Mouse (Mus musculus) limb, embryonic 12.5 days (tissue): Measurements from ENCODE around the gene Plekhm3. TPM values are rescaled to one million over a fixed set of nuclear protein-coding genes. Genes with fewer than 3 reads are reported as not detected.
A peak's percentile ranks its signal among the peaks of the same experiment; 100 is the strongest.

Source experiments
- ATAC-seq: fragments of 200-750 bp; cut with Nextera tagmentation; 2 replicates; pipeline ENCODE4 v1.8.0; 2017; ENCODE audit warnings: low read depth, moderate TSS enrichment; ENCODE audit not compliant: insufficient number of reproducible peaks, insufficient read depth, low FRiP score, low TSS enrichment
- H3K27ac ChIP-seq: fragments of 300-500 bp; sonication (generic); 2 replicates; pipeline ENCODE4 v1.5.1; 2016; ENCODE audit warnings: mild to moderate bottlenecking, moderate library complexity
- H3K27me3 ChIP-seq: fragments of 300-500 bp; sonication (generic); 2 replicates; pipeline ENCODE4 v1.6.1; 2016; ENCODE audit warnings: mild to moderate bottlenecking, moderate library complexity
- H3K36me3 ChIP-seq: fragments of 300-500 bp; sonication (generic); 2 replicates; pipeline ENCODE4 v1.6.1; 2016; ENCODE audit warnings: mild to moderate bottlenecking, moderate library complexity
- H3K4me1 ChIP-seq: fragments of 300-500 bp; sonication (generic); replicated peaks from 2 replicates; pipeline ENCODE4 v1.6.1; 2016
- H3K4me2 ChIP-seq: fragments of 300-500 bp; sonication (generic); 2 replicates; pipeline ENCODE4 v1.6.1; 2016; ENCODE audit warnings: mild to moderate bottlenecking, moderate library complexity
- H3K4me3 ChIP-seq: fragments of 300-500 bp; sonication (generic); replicated peaks from 2 replicates; pipeline ENCODE4 v1.5.1; 2016; ENCODE audit warnings: mild to moderate bottlenecking
- H3K9ac ChIP-seq: fragments of 300-500 bp; sonication (generic); replicated peaks from 2 replicates; pipeline ENCODE4 v1.6.1; 2016; ENCODE audit warnings: mild to moderate bottlenecking, moderate library complexity
- H3K9me3 ChIP-seq: fragments of 300-500 bp; sonication (generic); 2 replicates; pipeline ENCODE4 v1.6.1; 2016; ENCODE audit warnings: mild to moderate bottlenecking, moderate library complexity
- WGBS: fragments of 180-500 bp; shearing (Covaris S2); methylation state at CpG from one replicate; pipeline ENCODE4 v1.1.7; 2016; 5-methylcytosine and 5-hydroxymethylcytosine counted together
- polyA plus RNA-seq: library from polyadenylated mRNA; unstranded; fragments of >200 nt; fragmentation: Nextera tagmentation; extraction: Ambion mirVana; gene quantifications from 2 replicates; pipeline ENCODE4 v1.2.1, GENCODE M21; 2016

Plekhm3 gene
- polyA plus RNA-seq, 1 experiment from 2014 or later: 13.8 TPM

DNA sequence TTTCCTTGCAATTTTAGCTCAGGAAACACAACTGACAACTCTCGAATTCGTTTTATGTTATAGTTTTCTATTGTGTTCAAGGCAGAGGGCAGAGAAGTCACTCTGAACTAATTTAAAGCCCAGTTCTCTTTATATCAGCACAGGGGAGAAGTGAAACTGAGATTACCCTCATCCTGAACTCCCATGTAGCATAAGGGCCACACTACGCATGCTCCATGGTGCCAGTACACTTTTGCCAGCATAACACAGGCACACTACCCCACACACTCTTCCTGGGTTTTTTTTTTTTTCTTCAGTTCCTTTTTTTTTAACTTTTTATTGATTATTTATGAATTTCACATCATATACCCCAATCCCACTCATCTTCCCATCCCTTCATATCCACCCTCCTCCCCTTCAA, 28.1 kb downstream of the Plekhm3 start:
- no peak overlapping the region for H3K4me2 ChIP-seq
- no peak overlapping the region for H3K9ac ChIP-seq
- no peak for ATAC-seq
- H3K36me3 ChIP-seq: peaks cover 6% of the 10 kb centered on the region; the same call in 1 of the 2 replicates
- H3K27me3 ChIP-seq: no peaks in the 10 kb centered on the region
- 92% methylated on average over 3 of the region's 3 CpGs for WGBS
- H3K9me3 ChIP-seq: no peaks in the 10 kb centered on the region
- H3K4me3 ChIP-seq: no peak overlapping the region
- 0 out of 2 replicates have a peak, but pooled peaks cover 3% of the 10 kb centered on the region for H3K4me1 ChIP-seq
- H3K27ac ChIP-seq: no peak overlapping the region

DNA sequence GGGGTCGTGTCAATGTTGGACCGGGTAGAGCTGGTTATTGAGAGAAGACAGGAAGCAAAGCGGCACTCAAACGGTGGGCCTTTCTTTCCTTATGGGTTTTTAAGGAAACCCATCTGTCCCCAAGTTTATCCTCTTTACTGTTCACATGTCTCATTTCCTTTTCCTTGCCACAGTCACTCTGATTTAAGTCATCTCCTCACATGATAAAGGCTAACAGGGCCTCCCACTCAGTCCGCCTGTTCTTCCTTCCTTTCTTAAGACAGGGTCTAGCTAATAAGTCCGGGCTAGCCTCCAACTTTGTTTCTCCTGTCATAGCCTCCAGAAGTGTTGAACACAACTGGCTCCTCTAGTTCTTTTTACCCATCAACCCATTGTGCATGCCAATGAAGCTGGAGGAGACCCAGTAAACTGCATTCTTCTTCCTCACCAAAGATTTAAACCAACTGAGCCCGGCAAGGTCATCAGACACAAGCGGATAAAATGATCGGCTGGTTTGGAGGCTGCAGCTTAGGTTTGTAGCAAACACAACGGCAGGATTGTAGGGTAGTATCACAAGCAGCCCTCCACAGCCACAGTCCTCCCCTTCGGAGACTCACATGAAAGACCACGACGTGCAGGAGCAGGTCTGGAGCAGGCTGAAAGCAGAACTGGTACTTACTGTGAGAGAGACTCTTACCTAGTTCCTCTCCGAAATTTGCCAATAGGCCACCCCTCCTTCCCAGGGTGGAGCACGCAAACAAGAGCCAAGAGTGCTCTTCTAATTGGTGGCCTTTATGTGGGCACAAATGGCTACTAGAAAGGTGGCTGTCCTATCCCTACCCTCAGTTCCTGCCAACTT, 29.0 kb downstream of the Plekhm3 start:
- no peak overlapping the region for H3K4me3 ChIP-seq
- H3K4me1 ChIP-seq: 0 out of 2 replicates have a peak, but pooled peaks cover 3% of the 10 kb centered on the region
- no peaks in the 10 kb centered on the region for H3K27me3 ChIP-seq
- 89% methylated on average over 15 of the region's 15 CpGs for WGBS
- peaks cover 2% of the 10 kb centered on the region; the same call in 1 of the 2 replicates for H3K36me3 ChIP-seq
- H3K9ac ChIP-seq: no peak overlapping the region
- no peak overlapping the region for H3K27ac ChIP-seq
- no peak overlapping the region for H3K4me2 ChIP-seq
- ATAC-seq: no peak
- no peaks in the 10 kb centered on the region for H3K9me3 ChIP-seq

GRCm38 (mm10) chr1:64925594-64925993, 31.0 kb downstream of the Plekhm3 start:
- Histone ChIP-seq H3K4me3 (no peak overlapping the region), H3K9me3 (no peaks in the 10 kb centered on the region), H3K36me3 (peaks cover 13% of the 10 kb centered on the region), H3K27me3 (no peaks in the 10 kb centered on the region), H3K4me1 (0 out of 2 replicates have a peak, but pooled peaks cover 3% of the 10 kb centered on the region), H3K27ac (no peak overlapping the region), H3K4me2 (no peak overlapping the region), H3K9ac (no peak overlapping the region)
- no peak for ATAC-seq
- 89% methylated on average over 3 of the region's 3 CpGs for WGBS

- H3K4me2 ChIP-seq: no peak overlapping the region
- ATAC-seq: no peak
- H3K9ac ChIP-seq: no peak overlapping the region
- peaks cover 16% of the 10 kb centered on the region for H3K36me3 ChIP-seq
- no peaks in the 10 kb centered on the region for H3K27me3 ChIP-seq
- 0 out of 2 replicates have a peak, but pooled peaks cover 3% of the 10 kb centered on the region for H3K4me1 ChIP-seq
- no peak overlapping the region for H3K4me3 ChIP-seq
- WGBS: 72% methylated on average over 12 of the region's 12 CpGs
- H3K27ac ChIP-seq: no peak overlapping the region
- H3K9me3 ChIP-seq: no peaks in the 10 kb centered on the region
Measured at GRCm38 (mm10) chr1:64924283-64924682, 32.3 kb downstream of the Plekhm3 start.

DNA sequence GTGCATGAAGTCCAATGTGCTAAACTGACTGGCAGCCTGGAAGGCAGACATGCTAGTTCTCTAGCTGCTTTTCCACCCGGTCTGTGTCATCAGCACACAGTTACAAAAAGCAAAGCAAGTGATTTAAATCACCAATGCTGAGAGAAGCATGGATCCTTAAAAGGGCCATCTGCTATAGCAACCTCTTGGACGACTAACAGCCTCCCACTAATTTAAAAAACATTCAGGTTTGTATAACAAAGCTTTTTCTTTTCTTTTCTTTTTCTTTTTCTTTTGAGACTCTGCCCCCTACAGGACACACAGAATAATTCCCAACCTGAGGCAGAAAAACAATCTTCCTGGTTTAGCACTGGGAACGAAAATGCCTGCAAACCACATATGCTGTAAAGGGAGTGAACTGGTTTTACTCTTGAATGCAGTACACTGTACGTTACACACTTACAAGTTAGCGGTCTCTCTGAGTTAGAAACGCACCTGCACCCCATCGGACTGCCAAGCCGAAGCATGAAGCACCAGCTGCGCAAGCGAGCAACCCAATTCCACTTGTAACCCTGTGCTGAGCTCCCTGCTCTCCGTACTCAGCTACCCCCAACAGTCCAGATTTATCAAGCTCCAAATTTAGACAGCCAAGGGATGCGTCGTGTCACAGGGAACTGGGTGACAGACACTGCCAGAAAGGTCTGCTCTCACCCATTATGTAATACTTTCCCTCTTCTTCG, 37.7 kb downstream of the Plekhm3 start:
- H3K27ac ChIP-seq: no peak overlapping the region
- no peaks in the 10 kb centered on the region for H3K27me3 ChIP-seq
- 56% methylated on average over 14 of the region's 14 CpGs for WGBS
- no peak overlapping the region for H3K4me3 ChIP-seq
- no peaks in the 10 kb centered on the region for H3K9me3 ChIP-seq
- peaks cover 27% of the 10 kb centered on the region for H3K4me1 ChIP-seq
- ATAC-seq: peak; percentile 66; the same call in 1 of the 2 replicates
- peaks cover 16% of the 10 kb centered on the region for H3K36me3 ChIP-seq
- no peak overlapping the region for H3K9ac ChIP-seq
- H3K4me2 ChIP-seq: no peak overlapping the region

DNA sequence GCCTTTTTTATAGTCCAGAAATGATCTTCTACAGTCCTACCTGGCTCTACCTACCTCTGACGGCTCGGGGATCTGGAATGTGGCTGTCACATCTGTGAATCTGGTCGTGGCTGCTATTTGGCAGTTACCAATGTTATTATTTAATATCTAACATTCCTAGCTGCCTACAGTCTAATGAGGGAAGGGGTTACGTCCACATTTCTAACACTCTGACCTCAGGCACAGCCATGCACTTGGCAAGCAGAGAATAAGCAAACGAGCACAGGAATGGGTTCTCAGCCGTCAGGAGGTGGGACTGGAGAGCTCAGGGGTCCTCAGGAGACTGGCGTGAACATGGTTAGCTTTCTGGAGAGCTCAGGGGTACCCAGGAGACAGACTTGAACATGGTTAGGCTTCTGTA, 38.7 kb downstream of the Plekhm3 start:
- no peak for ATAC-seq
- Histone ChIP-seq H3K9ac (no peak overlapping the region), H3K4me3 (no peak overlapping the region), H3K36me3 (peaks cover 16% of the 10 kb centered on the region), H3K4me2 (no peak overlapping the region), H3K27ac (0 out of 2 replicates have a peak overlapping the region, but pooled peaks have one; percentile 24), H3K9me3 (no peaks in the 10 kb centered on the region), H3K27me3 (no peaks in the 10 kb centered on the region), H3K4me1 (peaks cover 27% of the 10 kb centered on the region)
- WGBS: 75% methylated on average over 7 of the region's 7 CpGs

DNA sequence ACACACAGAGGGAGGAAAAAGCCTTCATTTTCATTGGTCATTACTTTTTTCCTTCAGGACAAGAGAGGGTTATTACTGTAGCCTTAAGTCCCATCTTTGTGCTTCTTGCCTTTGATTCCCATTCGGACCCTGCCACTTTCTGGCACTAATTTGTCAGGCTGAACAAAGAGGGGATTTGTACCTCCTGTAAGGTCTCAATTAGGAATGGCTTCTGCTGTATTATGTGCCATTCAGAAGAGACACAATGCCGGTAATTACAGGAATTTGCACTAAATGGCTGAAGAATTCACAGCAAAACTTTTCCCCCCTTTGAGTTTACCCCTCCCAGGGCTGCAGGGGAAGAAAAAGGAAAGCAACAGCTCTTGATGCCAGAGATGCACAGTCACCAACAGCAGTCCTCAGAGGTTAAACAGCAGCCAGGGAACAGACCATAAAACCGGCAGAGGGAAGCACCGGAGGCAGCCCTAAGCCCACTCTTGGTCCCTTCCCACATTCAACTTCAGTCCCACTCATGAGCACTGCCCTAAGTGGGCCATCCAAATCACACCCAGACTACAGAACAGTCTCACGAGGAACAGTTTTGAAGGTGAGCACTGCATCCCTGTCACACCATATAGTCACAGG, 39.6 kb downstream of the Plekhm3 start:
- WGBS: 27% methylated on average over 5 of the region's 5 CpGs
- no peak overlapping the region for H3K4me2 ChIP-seq
- H3K4me3 ChIP-seq: no peak overlapping the region
- H3K27ac ChIP-seq: no peak overlapping the region
- no peak overlapping the region for H3K9ac ChIP-seq
- H3K27me3 ChIP-seq: no peaks in the 10 kb centered on the region
- no peak for ATAC-seq
- H3K36me3 ChIP-seq: peaks cover 16% of the 10 kb centered on the region
- H3K4me1 ChIP-seq: peaks cover 27% of the 10 kb centered on the region
- no peaks in the 10 kb centered on the region for H3K9me3 ChIP-seq

DNA sequence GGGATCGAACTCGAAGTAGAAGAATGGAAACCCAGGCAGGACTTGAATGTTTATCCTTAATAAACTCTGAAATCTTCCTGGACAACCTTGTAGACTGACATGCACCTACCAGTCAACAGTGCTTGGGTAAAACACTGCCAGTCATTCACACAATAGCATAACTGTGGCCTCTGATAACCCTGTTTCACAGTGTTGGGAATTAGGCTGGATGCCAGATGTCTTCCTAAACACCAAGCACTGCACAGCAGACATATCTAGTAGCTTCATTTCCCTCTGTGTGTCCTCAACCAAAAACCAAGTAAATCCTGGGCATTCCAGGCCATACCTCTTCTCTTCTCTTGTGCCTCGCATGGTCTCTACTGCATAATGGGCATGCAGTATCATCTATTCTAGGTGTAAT, 42.3 kb downstream of the Plekhm3 start:
- H3K27me3 ChIP-seq: no peaks in the 10 kb centered on the region
- 95% methylated on average over 3 of the region's 3 CpGs for WGBS
- no peaks in the 10 kb centered on the region for H3K9me3 ChIP-seq
- no peak overlapping the region for H3K4me2 ChIP-seq
- no peak overlapping the region for H3K27ac ChIP-seq
- H3K36me3 ChIP-seq: no peaks in the 10 kb centered on the region
- H3K4me3 ChIP-seq: no peak overlapping the region
- no peak overlapping the region for H3K9ac ChIP-seq
- H3K4me1 ChIP-seq: peaks cover 27% of the 10 kb centered on the region
- ATAC-seq: no peak

DNA sequence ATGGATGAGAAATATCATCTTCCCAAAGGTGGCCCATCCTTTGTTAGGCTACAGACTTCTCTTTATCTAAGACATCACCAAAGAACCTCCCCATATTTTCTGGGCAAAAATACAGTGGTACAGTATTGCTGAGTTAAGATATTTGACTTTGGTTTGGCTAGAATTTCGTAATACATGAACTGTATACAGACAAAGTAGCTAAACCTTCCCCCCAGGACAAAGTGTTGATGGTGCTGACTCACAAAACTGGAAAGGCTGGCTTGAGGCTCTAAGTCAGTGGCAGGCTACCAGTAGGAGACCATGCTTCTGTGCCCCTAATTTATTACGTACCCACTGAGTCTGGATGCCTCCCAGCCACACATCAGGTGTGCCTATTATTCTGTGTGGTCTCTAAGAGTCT, 48.9 kb downstream of the Plekhm3 start:
- Histone ChIP-seq H3K36me3 (no peaks in the 10 kb centered on the region), H3K27me3 (no peaks in the 10 kb centered on the region), H3K4me1 (no peaks in the 10 kb centered on the region), H3K9ac (no peak overlapping the region), H3K27ac (no peak overlapping the region), H3K9me3 (no peaks in the 10 kb centered on the region), H3K4me3 (no peak overlapping the region), H3K4me2 (no peak overlapping the region)
- ATAC-seq: no peak
- 80% methylated on average over 2 of the region's 2 CpGs for WGBS

DNA sequence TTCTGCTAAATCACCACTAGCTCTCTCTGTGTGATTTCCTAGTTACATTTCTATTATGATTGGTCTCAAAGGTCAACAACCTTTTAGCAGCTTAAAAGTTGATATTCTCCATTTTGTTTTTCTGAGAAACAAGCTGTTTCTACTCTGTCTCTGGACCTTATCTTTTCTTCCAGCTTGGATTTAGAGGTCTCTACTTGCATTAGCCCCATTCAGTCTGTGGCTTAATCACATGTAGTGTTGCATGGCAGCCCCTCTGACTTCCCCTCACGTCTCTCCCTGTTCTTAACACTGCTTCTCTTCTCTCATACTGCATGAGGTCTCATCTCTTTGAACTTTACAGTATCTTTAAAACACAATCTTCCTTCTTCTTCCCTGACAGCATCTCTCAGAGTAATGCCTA, 50.4 kb downstream of the Plekhm3 start:
- no peaks in the 10 kb centered on the region for H3K9me3 ChIP-seq
- ATAC-seq: no peak
- no peaks in the 10 kb centered on the region for H3K36me3 ChIP-seq
- no peak overlapping the region for H3K4me3 ChIP-seq
- no peaks in the 10 kb centered on the region for H3K4me1 ChIP-seq
- H3K27me3 ChIP-seq: no peaks in the 10 kb centered on the region
- H3K9ac ChIP-seq: no peak overlapping the region
- H3K4me2 ChIP-seq: no peak overlapping the region
- H3K27ac ChIP-seq: no peak overlapping the region
- 79% methylated on average over 1 of the region's 1 CpGs for WGBS

GRCm38 (mm10) chr1:64903415-64903814, 53.2 kb downstream of the Plekhm3 start:
- H3K4me1 ChIP-seq: no peaks in the 10 kb centered on the region
- no peaks in the 10 kb centered on the region for H3K27me3 ChIP-seq
- no peak overlapping the region for H3K9ac ChIP-seq
- ATAC-seq: no peak
- H3K36me3 ChIP-seq: no peaks in the 10 kb centered on the region
- H3K4me2 ChIP-seq: no peak overlapping the region
- no peak overlapping the region for H3K4me3 ChIP-seq
- 79% methylated on average over 4 of the region's 4 CpGs for WGBS
- H3K9me3 ChIP-seq: no peaks in the 10 kb centered on the region
- H3K27ac ChIP-seq: no peak overlapping the region
